Mouse (Mus musculus) layer of hippocampus, postnatal 10 days (tissue): ENCODE data around the gene BC048562. TPM values are rescaled to one million over a fixed set of nuclear protein-coding genes. Genes with fewer than 3 reads are reported as not detected.
A peak's percentile ranks its signal among the peaks of the same experiment; 100 is the strongest.

Source experiments
- DNase-seq, 2 experiments: peaks; one replicate each; pipeline ENCODE4 v3.0.0; 2021; ENCODE audit warnings: low spot score in 2 of 2
- total RNA-seq, 2 experiments: library from RNA; stranded (reverse); gene quantifications; 2 replicates each; pipeline ENCODE4 v1.2.3; 2021

BC048562 gene
- total RNA-seq, 2 experiments from 2014 or later, result not detected

DNA sequence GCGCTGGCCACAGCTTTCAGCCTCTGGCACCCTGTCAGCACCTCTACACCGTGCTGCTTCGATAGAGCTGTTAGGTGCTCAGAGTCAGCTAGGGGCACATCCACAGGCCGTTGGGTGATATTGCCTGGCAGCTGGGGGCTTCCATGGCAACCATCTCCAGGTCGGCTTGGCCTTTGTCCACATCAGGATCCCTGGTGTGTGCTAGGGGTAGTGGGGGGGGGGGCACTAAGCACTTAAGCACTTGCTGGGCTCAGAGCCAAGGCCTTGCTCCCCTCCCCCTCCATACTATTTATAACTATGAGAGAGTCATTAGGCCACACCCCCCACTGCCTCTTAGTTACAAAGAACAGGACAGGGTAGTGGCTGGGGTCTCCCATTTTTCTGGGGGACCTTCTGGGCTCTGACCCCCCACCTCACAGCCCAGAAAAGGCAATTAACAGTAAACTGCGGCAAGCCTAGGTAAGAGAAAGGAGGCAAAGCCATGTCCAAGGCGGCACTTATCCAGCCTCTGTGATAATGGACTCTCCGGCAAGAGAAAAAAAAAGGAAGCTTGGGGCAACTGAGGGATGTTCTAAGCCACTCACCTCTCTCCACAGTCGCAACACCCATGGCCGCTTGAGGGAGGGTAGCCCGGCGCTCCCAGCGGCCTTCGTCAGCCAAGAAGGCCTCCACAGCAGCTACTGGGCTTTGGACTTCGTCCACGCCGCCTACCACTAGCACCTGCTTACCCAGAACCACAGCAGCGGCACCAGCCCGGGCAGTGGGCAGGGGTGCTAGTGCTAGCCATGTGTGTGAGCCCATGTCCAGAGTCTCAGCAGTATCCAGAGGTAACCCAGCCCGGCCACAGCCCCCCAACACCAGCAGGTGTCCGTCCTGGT is 14.2 kb downstream of the BC048562 start:
- DNase-seq, result peak in 1 of 2 experiments; percentile 29

DNA sequence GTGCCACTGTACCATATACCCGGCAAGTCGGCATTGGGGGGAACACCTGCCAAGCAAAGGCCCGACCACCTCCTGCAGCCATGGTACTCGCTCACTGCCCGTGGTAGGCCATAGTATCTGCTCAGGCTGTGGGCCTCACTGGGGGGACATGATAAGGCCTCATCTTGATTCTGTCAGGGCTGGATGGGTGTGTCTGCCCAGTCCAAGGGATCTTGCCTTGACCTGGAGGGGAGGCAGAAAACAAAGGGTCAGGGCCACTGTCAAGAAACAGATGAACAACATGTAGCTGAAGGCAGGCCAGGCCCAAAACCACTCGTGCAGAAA is 14.8 kb downstream of the BC048562 start:
- DNase-seq, result no peak

DNA sequence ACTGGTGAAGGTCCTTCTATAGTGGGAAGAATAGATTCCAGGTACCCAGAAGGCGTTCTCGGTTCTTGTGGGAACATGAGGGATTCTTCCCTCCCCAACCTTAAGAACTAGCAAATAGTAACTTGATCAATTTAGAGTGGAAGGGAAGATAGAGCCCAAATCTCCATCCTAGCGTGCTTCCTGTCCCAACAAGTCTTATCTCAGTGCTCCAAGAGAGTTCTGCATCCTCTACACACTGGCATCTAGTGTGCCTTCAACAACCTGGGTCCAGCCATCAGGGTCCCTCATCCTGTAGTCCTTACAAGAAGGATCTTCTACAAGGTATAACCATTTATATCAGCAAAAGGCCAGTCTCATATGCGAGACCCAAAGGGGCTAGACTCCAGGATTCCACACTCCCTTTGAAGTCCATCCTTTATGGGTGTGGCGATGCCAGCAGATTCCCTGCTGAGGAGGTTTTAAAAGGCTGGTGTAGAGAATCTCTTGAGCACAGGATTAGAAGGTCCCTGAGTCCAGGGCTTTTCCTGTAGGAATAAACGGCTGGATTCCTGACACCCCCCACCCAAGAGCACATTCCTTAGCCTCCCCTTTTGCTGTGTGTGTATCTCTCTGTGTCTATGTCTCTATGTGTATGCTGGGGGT is 15.4 kb downstream of the BC048562 start:
- DNase-seq, result no peak

DNA sequence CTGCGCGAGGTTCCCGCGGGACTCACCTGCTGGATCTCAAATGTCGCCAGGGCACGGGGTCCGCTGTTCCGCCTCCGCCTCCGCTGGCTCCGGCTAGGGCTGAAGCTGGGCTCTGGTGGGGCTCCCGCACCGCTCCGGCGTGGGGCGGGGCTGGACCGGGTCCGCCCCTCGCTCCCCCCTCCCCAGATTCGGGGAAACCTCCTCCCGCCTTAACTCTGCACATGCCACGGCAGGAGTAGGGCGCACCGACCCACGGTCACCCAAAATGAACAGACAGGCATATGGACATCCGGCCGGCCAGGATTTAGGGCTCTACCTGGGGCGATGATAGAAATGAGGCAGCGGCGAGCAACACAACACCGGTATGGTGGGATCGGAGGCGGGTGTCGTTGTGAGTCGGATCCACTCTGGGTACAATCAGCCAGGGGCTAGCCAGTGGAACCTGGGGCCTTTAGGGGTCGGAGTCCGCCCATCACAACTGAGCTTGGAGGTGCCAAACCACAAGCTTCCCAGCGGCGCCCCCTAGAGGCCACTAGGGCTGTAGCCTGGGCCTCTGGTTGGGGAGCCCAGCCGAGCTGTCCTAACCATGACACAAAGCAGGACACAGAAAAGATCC is 16.1 kb downstream of the BC048562 start:
- DNase-seq, result peak; percentile 94 to 96

DNA sequence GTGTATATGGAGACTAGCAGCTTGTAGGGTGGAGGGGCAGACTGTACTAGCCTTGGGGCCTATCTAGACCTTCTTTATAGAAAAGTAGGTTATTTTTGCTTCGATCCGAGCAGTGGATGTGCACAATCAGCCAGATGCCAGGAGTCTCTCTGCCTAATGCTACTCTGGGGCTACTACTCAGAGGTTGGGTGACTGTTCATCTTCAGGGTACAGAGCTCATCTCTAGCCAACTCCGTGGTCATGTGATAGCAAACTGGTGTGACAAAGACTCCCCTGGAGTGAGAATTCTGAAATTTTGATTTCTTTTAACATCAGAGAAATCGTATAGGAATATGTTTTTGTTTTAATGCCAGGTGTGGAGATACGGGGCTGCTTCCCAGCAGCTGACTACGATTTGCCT is 16.6 kb downstream of the BC048562 start:
- no peak for DNase-seq

DNA sequence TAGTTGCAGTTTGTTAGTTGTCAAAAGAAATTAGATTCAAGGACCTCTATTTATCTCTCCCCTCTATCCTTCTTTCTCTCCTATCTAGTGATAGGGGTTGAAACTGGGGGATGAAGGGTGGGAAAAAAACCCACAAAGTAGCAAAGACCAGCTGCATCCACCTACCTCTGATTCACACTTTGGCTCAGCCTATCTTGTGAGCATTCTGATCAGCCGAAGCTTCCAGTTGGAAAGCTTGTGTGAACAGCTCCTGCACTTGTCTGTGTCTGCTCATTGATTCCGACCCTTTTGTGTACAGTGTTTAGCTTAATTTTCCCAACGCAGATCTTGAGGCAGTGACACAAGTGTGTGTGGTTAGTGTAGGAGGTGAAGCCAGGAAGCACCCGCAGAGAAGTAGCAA is 17.2 kb downstream of the BC048562 start:
- DNase-seq, result no peak

DNA sequence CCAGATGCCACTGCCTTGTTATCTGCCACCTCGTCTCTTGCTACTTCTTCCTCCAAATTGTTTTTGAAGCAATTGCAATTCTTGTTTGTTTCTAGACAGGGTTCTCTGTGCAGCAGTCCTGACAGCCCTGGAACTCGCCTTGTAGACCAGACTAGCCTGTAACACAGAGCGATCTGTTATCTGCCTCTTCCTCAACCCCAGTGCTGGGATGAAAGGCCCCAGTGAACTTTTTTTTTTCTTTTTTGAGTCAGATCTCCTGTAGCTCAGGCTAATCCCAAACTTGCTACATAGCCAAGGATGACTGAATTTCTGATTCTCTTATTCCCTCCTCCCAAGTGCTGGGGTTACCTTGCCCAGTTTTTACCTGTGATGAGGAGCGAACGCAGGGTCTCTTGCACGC is 18.1 kb downstream of the BC048562 start:
- no peak for DNase-seq

DNA sequence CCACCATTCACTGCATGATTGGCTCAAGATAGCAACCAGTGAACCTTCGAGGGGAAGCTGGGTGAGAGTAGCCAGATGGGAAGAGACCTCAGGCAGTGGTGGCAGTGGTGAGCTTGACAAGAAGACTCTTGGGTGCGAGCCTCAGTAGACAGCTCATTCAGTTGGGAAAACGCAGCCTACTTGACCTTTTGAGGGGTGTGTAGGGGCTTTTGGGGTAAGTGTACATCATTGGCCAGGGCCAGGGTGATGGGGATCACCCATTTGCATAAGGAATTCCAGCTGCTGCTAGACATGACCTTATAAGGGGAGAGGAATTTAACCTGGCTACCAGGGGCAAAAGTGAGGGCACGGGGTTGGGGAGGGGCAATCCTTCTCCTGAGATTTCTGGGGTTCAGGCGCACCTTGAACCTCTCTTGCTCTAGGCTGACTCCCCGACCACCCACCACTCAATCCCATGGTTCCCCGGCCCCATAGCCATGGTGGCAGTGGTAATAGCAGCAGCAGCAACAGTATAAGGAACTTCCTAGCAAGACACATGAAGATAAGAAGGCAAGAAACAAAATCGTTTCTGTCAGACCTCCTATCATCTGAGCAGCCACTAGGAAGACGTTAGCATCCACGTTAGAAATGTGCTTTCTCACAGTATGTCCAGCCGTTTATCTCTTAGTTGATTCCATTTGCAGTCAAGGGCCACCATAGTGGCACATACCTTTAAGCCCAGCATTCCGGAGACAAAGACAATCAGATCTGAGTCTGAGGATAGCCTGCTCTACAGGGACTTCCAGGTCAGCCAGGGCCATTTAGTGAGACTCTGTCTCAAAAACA is 19.7 kb downstream of the BC048562 start:
- DNase-seq, result no peak

DNA sequence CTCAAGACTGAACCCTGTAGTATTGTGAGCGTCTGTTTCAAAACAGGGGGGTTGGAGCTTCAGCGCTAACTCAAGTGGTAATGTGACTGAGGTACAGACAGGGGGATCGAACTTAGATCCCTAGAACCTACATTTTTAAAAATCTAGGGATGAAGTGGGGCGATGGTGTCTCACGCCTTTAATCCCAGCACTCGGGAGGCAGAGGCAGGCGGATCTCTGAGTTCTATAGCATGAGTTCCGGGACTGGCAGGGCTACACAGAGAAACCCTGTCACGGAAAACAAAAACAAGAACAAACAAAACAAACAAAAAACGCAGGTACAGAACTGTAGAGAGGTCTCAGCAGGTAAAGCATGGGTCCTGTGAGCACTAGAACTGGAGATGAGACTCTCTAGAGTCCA is 20.7 kb downstream of the BC048562 start:
- DNase-seq, result no peak

DNA sequence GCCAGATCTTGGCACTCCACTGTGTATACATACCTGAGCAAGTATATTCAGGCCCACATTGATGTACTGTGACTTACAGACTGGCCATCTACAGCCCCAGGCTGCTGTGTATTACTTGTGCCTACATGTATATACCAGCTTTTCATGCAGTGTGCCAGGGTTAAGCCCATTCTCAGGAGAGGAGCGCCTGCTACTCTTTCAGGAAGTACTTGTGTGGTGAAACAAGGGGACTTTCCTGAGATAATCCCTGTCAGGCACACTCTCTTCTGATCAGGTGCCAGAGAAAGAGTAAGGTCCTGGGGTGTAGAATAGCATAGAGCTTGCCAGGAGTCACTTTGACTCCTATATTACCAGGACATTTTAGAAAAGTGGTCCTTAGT is 23.6 kb downstream of the BC048562 start:
- no peak for DNase-seq

DNA sequence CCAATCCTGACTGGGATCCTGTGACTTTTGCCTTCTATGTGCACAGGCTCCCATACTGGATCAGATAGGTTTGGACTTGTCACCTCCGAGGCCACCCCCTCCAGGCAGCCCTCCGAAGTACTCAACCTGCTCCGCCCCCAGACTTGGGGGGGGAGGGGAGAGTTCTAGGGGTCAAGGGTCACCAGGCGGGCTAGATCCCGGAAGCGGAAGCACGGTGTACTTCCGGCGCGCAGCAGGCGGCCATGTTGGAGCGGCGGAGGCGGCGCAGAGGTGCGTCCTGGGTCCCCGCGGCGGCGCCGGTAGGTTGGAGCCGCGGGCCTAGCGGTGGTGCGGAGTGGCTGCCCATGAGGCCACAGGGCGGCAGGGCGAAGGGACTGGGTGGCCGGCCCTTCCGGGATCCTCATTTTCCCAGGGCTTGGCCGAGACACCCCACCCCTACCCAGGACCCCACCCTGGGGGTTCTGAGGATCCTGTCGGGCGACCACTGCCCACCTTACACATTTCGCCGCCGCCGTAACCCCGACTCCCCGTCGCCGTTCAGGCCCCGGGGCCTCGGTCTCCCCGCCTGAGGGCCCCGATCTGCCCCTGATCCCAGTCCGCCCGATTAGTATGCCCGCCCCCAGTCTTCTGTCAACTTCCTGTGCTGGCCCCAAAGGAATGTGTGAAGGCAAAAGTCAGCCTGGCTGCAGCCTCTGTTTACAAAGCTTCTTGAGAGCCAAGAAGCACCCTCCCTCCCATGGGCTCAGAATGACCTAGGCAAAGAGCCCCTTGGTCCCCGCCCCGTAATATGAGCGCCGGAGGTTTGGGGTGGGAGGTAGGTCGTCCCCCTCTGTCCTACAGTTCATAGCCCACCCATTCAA is 24.3 kb downstream of the BC048562 start, which contains the start of gene Ccdc71:
Gene Ccdc71, plus strand, starts transcription at position 209 of the 860 bp plus-strand sequence.
- peak; percentile 90 to 92 for DNase-seq

DNA sequence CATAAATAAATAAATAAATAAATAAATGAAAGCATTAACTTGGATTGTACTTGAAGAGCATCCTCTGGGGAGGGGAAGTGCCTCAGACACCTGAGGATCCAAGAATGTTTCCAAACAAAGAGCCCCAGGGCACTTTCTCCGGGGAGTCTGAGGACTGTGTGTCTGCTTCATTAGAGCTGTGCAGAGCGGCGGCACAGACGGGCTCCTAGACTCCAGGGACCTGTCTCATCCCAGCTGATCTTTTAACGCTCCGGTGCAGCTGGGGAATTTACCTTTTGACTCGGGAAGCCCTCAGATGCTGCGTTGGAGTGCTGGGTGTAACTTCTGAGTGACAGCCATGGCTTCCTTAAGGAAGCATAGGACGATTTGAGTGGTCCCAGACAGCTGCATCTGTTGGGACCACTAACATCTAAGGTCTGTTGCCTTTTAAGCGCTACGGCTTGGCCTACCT is 24.9 kb downstream of the BC048562 start, which contains the start of gene Klhdc8b:
Gene Klhdc8b, minus strand, starts transcription at position 401 of the 451 bp plus-strand sequence.
- DNase-seq, result no peak

DNA sequence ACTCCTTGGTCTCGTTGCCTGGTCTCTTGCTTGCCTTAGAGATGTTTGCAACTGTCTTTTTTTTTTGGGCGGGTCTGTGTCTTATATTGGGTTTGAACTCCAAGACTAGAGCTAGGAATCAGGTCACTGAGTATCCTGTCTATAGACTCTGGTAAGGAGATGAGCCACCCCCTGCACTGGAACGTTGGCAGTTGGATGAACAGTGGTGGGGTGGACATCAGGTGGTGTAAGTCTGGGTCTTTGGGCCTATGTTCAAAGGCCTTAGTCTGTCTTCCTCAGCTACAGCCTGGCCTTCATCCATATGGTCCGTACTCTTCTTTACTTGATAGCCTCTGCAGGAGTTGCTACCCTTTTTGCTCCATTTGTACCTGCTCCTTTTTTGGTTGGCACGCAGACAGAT is 25.4 kb downstream of the BC048562 start:
- no peak for DNase-seq

DNA sequence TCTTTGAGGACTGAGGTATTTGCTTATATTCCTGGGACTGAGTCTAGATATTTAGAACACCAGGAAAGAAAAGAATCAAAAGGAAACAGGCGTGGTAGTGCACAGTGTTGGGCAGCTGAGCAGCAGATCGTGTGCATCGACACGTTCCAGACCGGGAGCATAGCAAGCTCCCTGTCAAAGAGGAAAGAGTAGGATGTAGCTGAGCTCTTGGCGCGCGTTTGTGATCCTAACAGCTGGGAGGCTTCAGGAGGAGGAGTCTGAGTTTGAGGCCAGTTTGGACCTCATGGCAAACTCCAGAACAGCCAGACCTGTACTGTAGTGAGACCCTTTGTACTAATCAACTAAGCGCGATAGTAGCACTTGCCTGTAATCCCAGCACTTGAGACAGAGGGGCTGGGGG is 25.9 kb downstream of the BC048562 start:
- no peak for DNase-seq

DNA sequence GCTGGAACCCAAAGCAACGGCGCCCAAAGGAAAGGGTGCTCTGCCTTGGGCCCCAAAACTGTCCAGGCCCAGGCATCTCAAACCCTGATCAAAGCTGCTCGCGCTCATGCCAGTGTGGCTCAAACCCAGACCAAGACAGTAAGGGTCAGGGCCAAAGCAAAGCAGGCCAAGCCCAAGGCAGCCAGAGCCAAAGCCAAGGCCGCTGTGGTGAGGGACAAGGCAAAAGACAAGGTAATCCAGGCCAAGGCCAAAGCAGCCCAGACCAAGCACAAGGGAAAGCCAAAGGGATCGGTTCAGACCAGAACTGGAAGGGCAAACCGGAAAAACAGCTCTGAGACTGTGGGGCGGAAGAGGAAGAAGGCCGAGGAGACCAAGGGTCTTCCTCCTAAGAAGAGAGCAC is 27.4 kb downstream of the BC048562 start:
- no peak for DNase-seq

DNA sequence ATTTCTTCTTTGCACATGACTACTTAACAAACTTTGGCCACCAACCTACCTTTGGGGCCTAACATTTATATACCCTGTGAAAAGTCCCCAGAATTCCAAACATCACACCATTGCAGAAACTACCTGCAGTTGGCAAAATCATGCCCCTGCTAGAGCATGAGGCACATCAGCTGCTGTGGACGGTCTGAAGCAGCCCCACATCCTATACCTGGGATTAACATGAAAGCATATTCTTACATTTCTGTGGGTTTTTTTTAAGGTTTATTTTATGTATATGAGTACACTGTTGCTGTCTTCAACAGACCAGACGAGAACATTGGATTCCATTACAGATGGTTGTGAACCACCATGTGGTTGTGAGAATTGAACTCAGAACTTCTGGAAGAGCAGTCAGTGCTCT is 29.9 kb downstream of the BC048562 start:
- DNase-seq, result no peak

DNA sequence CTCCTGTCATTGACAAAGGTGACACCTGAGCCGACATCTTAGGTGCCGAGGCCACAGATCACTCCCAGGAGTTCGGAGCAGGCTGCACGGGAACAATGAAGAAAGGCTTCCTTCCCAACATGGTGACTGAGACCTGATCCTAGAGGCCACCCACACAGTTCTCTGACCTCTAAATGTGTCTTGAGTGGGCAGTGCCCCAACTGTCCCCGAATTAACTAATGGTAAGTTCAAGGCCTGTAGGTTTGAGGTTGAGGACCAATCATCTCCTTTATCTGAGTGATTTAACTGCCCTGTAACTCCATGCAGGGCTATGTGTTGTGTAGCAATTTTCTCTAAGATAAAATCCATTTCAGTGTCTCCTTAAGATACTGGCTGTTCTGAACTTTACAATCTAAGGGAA is 33.1 kb downstream of the BC048562 start:
- no peak for DNase-seq

DNA sequence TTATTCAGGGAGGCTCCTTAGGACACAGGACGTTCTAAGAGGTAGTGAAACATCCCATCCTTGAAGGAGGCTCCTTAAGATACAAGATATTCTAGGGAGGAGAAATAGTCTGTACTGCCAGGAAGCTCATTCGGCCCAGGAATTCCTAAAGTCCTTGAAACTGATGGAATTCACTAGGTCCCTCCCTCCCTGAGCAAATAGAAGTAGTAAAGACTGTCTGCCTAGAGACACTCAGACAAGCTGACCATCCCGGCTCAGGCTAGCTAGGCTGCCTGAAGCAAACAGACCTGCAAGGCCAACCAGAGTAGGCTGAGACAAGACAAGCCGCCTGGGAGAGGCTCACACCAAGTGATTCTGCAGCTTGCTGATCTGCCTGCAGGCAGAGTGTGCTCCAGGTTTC is 33.6 kb downstream of the BC048562 start:
- no peak for DNase-seq

DNA sequence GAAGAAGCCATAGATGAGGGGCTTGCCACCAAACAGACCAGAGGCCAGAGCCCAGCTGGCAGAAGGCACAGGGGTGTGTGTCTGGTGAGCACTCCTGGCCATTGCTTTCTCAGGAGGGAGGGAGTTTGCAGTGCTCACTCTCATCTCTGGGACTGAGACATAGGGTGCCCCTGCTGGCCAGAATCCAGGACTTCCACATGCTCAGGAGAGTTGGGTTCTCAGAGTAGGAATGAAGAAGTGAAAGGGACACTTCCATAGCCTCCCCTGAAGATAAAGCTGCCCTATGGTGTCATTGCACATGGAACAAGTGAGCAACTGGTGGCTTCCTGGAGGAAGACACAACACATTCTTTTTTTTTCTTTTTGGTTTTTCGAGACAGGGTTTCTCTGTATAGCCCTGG is 38.2 kb downstream of the BC048562 start:
- no peak for DNase-seq

DNA sequence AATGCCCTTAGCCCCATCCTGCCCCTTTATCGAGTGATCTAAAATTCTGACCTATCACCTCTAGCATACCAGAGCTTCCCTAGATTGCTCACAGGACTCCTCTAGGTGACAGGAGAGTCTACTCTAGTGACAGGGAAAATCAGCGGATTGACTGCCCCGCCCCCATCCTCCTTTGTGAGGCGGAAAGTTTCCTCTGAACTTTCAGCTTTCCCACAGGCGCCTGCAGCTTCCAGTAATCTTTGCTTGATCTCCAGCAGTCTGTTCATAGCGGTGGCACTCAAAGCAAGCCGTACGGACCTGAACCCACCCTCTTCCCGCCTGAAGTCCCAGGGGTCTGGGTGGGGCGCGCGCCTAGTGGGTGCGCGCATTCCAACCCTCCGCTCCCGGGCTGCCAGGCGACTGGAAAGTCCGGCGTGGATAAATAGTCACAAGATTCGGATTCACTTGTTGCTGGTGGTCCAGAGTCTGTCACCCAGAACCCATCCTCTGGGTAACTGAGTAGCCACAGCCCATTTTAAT is 42.4 kb downstream of the BC048562 start:
- peak; percentile 62 to 75 for DNase-seq
